Mouse (Mus musculus) small intestine, adult 2 months (tissue): ENCODE measurements around the gene Asap3.

ENCODE experiments used
- CTCF ChIP-seq: fragments of 200-500 bp; IDR thresholded peaks from 2 replicates; pipeline ENCODE4 v1.5.1; 2012; ENCODE audit warnings: low read depth, mild to moderate bottlenecking, control low read depth, inconsistent platforms, low read length, moderate library complexity, mixed read lengths; ENCODE audit not compliant: insufficient replicate concordance, insufficient read length; ENCODE audit errors: extremely low read depth
- POLR2A ChIP-seq: fragments of 200-500 bp; IDR thresholded peaks from 2 replicates; pipeline ENCODE4 v1.6.1; 2012; ENCODE audit warnings: low read depth, mild to moderate bottlenecking, control low read depth, inconsistent platforms, low read length, moderate library complexity

- TF ChIP-seq CTCF (no peak), POLR2A (no peak)
These were observed 10.9 kb downstream of the Asap3 start for GRCm38 (mm10) chr4:136217063-136217462.
